Mouse (Mus musculus) C2C12 (cell line): Measurements from ENCODE around the gene 1700025G04Rik. TPM values are rescaled to one million over a fixed set of nuclear protein-coding genes. Genes with fewer than 3 reads are reported as not detected.

ENCODE experiments used
- H3K27me3 ChIP-seq: one replicate; pipeline ENCODE4 v1.6.1; 2011; ENCODE audit not compliant: control insufficient read depth, insufficient read depth, insufficient read length
- H3K36me3 ChIP-seq: one replicate; pipeline ENCODE4 v1.6.1; 2011; ENCODE audit not compliant: control insufficient read depth, insufficient read depth
- H3K4me3 ChIP-seq: one replicate; pipeline ENCODE4 v1.5.1; 2011; ENCODE audit warnings: mild to moderate bottlenecking, control low read depth; ENCODE audit not compliant: poor library complexity, insufficient read depth, severe bottlenecking
- H3K79me2 ChIP-seq: one replicate; pipeline ENCODE4 v1.6.1; 2011; ENCODE audit not compliant: control insufficient read depth, insufficient read depth
- H3K79me3 ChIP-seq: one replicate; pipeline ENCODE4 v1.6.1; 2011; ENCODE audit warnings: low read depth, control low read depth
- H3ac ChIP-seq: one replicate; pipeline ENCODE3; 2011; ENCODE audit warnings: low read depth; ENCODE audit not compliant: control insufficient read depth, insufficient read length
- CEBPB ChIP-seq: IDR thresholded peaks from one replicate; pipeline ENCODE4 v1.6.1; 2011; ENCODE audit warnings: low read depth, mild to moderate bottlenecking, control low read depth, moderate library complexity
- CTCF ChIP-seq: IDR thresholded peaks from one replicate; pipeline ENCODE4 v1.5.1; 2011; ENCODE audit not compliant: control insufficient read depth, insufficient read depth, insufficient read length
- FOSL1 ChIP-seq: IDR thresholded peaks from one replicate; pipeline ENCODE4 v1.8.0; 2011; ENCODE audit warnings: mild to moderate bottlenecking, low read length; ENCODE audit not compliant: poor library complexity, insufficient read depth, severe bottlenecking
- MAX ChIP-seq: IDR thresholded peaks from one replicate; pipeline ENCODE4 v1.6.1; 2011; ENCODE audit warnings: mild to moderate bottlenecking, control low read depth
- MYOD1 ChIP-seq: IDR thresholded peaks from one replicate; pipeline ENCODE4 v1.6.1; 2011; ENCODE audit warnings: low read depth; ENCODE audit not compliant: control insufficient read depth, insufficient read length
- MYOG ChIP-seq: IDR thresholded peaks from one replicate; pipeline ENCODE4 v1.6.1; 2011; ENCODE audit not compliant: control insufficient read depth, insufficient read length; ENCODE audit errors: extremely low read depth
- USF1 ChIP-seq: IDR thresholded peaks from one replicate; pipeline ENCODE4 v1.6.1; 2011; ENCODE audit warnings: low read depth, mild to moderate bottlenecking, control low read depth, moderate library complexity
- polyA plus RNA-seq: library from polyadenylated mRNA; unstranded; fragments of >200 nt; fragmentation: generic; extraction: Trizol; gene quantifications from one replicate; pipeline ENCODE4 v1.2.1, GENCODE M21; 2012; ENCODE audit warnings: missing spikeins

1700025G04Rik gene
- polyA plus RNA-seq, 1 experiment: 2.1 TPM

GRCm38 (mm10) chr1:151958442-151958841, 131.5 kb downstream of the 1700025G04Rik start:
- Histone ChIP-seq H3K27me3 (no peaks in the 10 kb centered on the region), H3K36me3 (no peaks in the 10 kb centered on the region), H3K4me3 (no peak overlapping the region), H3K79me2 (no peaks in the 10 kb centered on the region), H3K79me3 (no peaks in the 10 kb centered on the region), H3ac (no peak overlapping the region)
- TF ChIP-seq MAX (no peak), CTCF (no peak), FOSL1 (no peak)

- TF ChIP-seq CTCF: no peak
- TF ChIP-seq MYOG: no peak
- TF ChIP-seq FOSL1: no peak
- TF ChIP-seq USF1: no peak
- no peak for TF ChIP-seq MAX
- no peak for TF ChIP-seq CEBPB
- no peak for TF ChIP-seq MYOD1
- no peaks in the 10 kb centered on the region for H3K27me3 ChIP-seq
- no peaks in the 10 kb centered on the region for H3K36me3 ChIP-seq
Observed at GRCm38 (mm10) chr1:151957669-151958068, 132.3 kb downstream of the 1700025G04Rik start.

GRCm38 (mm10) chr1:151955866-151956265, 134.1 kb downstream of the 1700025G04Rik start:
- no peak overlapping the region for H3ac ChIP-seq
- no peak overlapping the region for H3K4me3 ChIP-seq
- no peaks in the 10 kb centered on the region for H3K79me2 ChIP-seq
- no peaks in the 10 kb centered on the region for H3K27me3 ChIP-seq
- no peaks in the 10 kb centered on the region for H3K36me3 ChIP-seq
- no peaks in the 10 kb centered on the region for H3K79me3 ChIP-seq
- TF ChIP-seq MYOD1 (no peak), MAX (no peak), CTCF (no peak), FOSL1 (no peak), USF1 (no peak)

More at GRCm38 (mm10) chr1:151957669-151958068, 132.3 kb downstream of the 1700025G04Rik start:
- no peaks in the 10 kb centered on the region for H3K79me2 ChIP-seq
- no peaks in the 10 kb centered on the region for H3K79me3 ChIP-seq
- no peak overlapping the region for H3ac ChIP-seq
- no peak overlapping the region for H3K4me3 ChIP-seq

DNA sequence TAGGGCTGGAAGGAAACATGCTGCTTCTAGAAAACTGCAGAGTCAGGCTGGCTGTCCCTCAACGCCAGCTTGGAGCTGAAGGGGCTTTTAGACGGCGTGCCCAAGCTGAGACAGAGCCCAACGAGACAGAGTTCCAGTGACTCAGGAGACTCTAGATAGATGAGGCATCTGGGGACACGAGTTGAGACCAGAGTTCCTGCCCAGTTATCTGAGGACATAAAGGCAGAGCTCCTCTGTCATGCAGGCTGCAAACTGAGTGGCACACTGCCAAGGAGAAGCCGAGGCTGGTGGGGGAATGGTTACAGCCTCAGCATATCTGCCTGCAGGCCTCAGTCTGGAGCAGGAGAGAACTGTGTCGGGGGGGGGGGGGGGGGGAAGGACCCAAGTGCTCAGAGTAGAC, 136.4 kb downstream of the 1700025G04Rik start:
- no peaks in the 10 kb centered on the region for H3K36me3 ChIP-seq
- H3K79me2 ChIP-seq: no peaks in the 10 kb centered on the region
- no peaks in the 10 kb centered on the region for H3K79me3 ChIP-seq
- TF ChIP-seq CTCF: no peak
- TF ChIP-seq MAX: no peak
- no peak for TF ChIP-seq MYOG
- no peak for TF ChIP-seq CEBPB
- no peak for TF ChIP-seq FOSL1
- TF ChIP-seq USF1: no peak
- TF ChIP-seq MYOD1: no peak
- no peaks in the 10 kb centered on the region for H3K27me3 ChIP-seq
- H3ac ChIP-seq: no peak overlapping the region
- H3K4me3 ChIP-seq: no peak overlapping the region

- no peak overlapping the region for H3K4me3 ChIP-seq
- H3ac ChIP-seq: no peak overlapping the region
- H3K27me3 ChIP-seq: no peaks in the 10 kb centered on the region
- no peaks in the 10 kb centered on the region for H3K79me2 ChIP-seq
- no peaks in the 10 kb centered on the region for H3K79me3 ChIP-seq
- no peak for TF ChIP-seq USF1
- TF ChIP-seq FOSL1: no peak
- no peak for TF ChIP-seq MYOD1
- TF ChIP-seq MYOG: no peak
- no peak for TF ChIP-seq CTCF
- TF ChIP-seq MAX: no peak
- TF ChIP-seq CEBPB: no peak
- no peaks in the 10 kb centered on the region for H3K36me3 ChIP-seq
Observed at GRCm38 (mm10) chr1:151948065-151948464, 141.9 kb downstream of the 1700025G04Rik start.

DNA sequence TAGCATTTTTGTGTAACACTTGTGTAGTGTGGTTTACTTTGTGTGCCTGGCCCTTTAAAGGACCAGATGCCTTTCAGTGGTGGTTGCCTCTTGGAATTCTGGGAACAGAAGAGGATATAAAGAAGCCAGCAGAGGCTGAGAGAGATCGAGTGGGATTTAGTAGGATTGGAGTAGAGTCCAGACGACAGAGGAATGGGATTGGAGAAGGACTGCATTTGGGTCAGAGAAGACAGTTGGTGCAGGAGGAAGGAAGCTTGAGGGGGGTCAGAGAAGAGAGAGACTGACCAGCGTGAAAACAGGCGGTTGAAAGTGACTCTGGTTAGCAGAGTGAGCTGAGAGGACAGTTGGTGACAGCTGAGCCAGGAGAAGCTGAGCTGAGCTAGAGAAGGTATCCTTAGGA, 142.4 kb downstream of the 1700025G04Rik start:
- H3K79me3 ChIP-seq: no peaks in the 10 kb centered on the region
- no peak for TF ChIP-seq USF1
- TF ChIP-seq FOSL1: no peak
- TF ChIP-seq CTCF: no peak
- no peak for TF ChIP-seq MAX
- no peaks in the 10 kb centered on the region for H3K27me3 ChIP-seq
- no peaks in the 10 kb centered on the region for H3K79me2 ChIP-seq
- H3K36me3 ChIP-seq: no peaks in the 10 kb centered on the region
- no peak overlapping the region for H3K4me3 ChIP-seq
- no peak overlapping the region for H3ac ChIP-seq
